Mouse (Mus musculus) liver (tissue): ENCODE results near the gene Olfr355.

Experiments
- DNase-seq: peaks from one replicate; pipeline ENCODE4 v3.0.0-alpha.2; 2020; ENCODE audit warnings: mixed read lengths

Gene Olfr355

DNA sequence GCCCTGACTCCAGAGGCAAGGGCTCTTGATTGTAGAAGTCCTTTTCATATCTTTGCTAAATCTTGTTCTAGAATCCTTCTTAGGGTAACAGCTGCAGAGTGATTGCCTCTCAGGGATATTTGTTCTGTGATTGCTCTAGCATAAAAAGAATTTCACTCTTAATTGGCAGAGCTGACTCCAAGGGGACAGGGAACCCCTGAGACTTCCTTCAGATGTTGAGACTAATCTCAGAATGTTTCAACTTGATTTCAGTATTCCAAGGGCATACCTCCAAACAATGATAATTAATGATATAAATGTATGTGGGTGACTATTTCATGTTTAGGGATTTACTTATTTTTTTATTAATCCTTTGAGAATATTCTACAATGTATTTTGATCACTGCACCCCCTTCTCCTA lies at the start of gene Olfr355:
Gene Olfr355, minus strand, starts transcription at position 101 of the 400 bp plus-strand sequence.
- DNase-seq, result no peak

- no peak for DNase-seq
Measured at GRCm38 (mm10) chr2:36936821-36937220, 8.1 kb upstream of the Olfr355 start, which contains the start of gene Olfr356. TSS of gene Olfr356 (plus strand) at chr2:36937121.

DNA sequence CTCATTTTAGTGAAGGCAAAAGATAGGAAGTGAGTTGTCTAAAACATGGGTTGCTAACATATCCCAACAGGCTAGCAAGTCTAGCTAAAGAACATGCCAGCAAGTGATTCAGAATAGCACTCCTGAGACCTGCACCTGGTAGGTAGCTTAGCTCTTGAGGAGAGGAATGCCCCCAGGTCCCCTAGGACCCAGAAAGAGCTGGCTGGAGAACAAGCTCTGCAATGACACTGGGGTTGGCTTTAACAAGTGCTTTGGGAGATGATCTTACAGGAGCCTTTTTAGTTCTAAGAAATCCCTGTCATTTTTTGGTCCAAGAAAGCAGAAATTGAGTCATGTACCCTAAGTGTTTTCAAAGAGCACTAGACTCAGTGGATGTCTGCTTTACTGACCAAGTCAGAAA lies 23.3 kb downstream of the Olfr355 start, which contains the start of gene Olfr354:
Gene Olfr354, plus strand, starts transcription at position 301 of the 400 bp plus-strand sequence.
- no peak for DNase-seq

- DNase-seq, result no peak
Measured at GRCm38 (mm10) chr2:36897114-36897513, 31.6 kb downstream of the Olfr355 start.

DNA sequence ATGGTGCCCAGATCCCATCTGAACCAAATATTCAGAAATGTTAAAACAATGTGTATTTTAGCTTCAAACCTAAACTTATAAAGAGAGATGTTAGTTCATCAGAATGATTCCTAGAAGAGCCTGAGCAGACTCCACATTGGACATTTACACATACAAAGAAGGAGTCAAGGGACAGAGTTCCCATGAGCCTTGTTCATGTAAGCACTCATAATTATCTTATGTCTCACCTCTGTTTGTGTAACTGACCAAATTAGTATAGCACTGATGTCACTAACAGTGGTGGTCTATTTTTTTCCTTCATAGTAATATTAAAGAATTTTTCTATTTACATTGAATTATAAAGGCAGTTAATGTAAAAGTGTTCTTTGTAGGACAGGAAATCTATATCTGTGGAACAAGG lies 35.9 kb downstream of the Olfr355 start, which contains the start of gene Olfr353:
Gene Olfr353, minus strand, starts transcription at position 101 of the 400 bp plus-strand sequence.
- DNase-seq, result no peak
